Mouse (Mus musculus) layer of hippocampus, adult 9-10 months (tissue): ENCODE results near the gene Stx12.

ENCODE experiments used
- DNase-seq: peaks from one replicate; pipeline ENCODE4 v3.0.0; 2022; ENCODE audit warnings: low spot score

Stx12 gene

DNA sequence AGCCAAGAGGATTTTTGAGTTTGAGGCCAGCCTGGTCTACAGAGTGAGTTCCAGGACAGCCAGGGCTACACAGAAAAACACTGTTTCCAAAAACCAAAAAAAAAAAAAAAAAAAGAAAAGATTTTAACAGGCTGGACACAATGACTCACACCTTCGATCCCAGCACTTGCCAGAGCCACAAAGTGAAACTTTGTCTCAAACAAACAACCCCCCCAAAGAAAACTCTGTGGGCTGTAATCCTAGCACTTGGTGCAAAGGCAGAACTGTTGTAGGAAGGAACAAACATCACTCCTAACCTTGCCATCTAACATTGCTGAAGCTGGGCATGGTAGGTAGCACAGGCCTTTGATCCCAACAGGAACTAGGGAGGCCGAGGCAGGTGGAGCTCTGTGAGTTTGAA lies 19.5 kb downstream of the Stx12 start:
- DNase-seq, result no peak

DNA sequence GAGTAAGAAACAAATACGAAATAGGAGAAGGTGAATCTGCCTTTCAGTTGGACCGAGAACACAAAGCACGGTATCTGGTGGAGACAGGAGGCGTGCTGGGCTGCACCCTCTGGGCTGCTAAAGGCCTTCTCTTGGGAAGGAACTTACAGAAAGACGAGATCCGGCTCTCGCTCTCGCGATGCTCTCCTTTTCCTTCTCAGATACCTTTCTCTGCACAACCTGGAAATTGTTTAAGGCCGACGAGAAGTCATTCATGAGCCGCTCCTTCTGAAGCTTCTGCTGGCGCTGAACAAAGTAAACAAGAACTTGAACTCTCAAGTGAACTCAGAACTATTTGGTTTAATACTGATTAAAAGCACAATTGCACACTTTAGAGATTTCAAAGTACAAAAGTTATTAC lies 21.3 kb downstream of the Stx12 start:
- DNase-seq, result no peak

GRCm38 (mm10) chr4:132860880-132861279 lies 23.4 kb downstream of the Stx12 start:
- DNase-seq, result no peak

DNA sequence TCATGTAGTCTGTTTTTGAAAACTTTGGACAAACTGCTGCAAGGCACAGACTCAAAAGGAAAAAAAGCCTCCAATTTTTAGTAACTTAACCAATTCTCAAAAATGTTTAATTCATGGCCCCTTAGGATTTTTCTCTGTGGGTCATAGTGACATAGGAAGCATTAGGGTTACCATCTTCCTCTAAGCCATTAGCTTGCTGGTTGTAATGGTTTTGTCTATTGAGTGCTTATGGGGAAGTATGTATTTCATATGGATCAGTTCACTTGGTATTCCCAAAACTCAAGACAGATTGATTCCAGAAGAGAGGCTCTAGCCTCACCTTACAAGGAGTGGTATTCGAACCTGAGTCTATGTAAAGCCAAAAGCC lies 40.6 kb downstream of the Stx12 start:
- no peak for DNase-seq

DNA sequence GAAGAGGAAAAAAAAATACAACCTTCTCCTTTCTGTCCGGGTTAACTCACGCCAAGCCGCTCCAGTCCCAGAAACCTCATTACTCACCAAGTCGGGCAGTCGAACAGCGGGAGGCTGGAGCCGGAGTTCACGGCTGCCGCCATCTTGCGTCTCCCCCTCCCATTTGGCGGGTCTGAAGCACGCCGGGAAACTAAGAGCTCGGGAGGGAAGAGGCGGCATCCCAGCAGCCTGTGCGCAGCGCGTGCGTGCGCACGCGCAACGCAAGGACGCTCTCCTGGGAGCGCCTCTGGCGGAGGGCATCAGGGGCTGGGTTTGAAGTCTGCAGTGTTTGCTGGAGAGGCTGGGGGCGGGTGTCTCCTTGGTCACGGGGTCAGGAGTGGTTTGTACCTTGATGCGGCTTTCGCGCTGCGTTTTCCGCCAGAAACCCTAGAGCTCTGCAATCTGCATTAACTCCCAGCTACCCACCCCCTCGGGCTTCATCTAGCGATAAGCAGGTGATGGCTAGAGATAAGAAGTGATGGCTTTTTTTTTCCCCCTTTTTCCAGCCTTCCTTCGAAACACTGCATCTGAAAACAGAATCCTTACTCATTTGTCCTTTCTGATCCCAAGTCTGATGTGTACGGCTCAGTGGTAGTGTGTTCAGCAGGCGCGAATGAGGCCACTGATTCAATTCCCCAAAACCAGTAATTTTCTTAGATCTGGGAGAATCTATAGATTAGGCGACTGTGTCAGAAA lies 41.2 kb downstream of the Stx12 start, which contains the start of gene Ppp1r8:
Gene Ppp1r8, minus strand, starts transcription at position 200 of the 735 bp plus-strand sequence.
- DNase-seq, result peak; percentile 71

DNA sequence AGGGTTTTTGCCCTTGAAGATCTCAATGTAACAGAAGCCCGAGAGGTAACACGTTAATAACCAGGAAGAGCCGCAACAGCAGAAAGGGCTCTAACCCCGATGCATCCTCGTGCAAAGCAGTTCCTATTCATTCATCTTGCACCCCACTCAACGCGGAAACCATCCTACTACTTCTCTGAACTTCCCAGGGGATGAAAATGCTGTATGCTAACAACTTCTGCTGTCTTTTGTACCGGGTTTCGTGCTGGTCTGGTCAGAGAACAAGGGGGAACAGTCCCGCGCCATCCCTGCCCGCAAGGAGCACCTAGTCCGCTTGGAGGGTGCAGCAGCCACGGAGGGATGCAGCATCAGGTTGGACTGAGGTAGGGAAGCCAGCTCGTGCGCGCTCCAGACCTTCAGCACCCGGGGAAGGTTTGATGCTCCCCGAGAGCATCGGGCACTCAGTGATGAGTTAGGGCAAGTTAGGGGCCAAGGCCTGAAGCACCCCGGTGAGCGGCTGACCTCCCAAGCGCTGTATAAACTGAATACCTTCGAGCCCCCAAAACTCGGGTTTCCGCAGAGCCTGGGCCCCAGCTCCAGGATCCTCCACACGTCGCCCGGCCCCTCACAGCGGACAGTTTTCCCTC lies 41.9 kb downstream of the Stx12 start:
- DNase-seq, result no peak

DNA sequence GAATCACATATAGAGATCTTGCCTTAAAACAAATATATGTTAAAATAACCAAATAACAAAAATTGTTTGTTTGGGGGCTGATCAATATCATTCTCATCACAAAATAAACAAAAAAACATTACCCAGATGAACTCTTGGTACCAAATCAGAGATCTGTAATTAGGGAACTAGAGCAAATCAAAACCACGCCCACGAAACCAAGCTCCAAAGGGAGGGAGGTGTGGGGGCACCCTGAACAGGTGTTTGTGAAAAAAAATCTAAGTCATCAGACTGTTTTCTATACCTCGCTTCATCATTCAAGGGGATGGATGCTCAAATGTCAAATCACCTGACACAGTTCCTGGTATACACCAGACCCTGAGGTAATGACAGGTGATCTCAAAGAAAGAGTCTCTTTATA lies 42.8 kb downstream of the Stx12 start:
- DNase-seq, result no peak

DNA sequence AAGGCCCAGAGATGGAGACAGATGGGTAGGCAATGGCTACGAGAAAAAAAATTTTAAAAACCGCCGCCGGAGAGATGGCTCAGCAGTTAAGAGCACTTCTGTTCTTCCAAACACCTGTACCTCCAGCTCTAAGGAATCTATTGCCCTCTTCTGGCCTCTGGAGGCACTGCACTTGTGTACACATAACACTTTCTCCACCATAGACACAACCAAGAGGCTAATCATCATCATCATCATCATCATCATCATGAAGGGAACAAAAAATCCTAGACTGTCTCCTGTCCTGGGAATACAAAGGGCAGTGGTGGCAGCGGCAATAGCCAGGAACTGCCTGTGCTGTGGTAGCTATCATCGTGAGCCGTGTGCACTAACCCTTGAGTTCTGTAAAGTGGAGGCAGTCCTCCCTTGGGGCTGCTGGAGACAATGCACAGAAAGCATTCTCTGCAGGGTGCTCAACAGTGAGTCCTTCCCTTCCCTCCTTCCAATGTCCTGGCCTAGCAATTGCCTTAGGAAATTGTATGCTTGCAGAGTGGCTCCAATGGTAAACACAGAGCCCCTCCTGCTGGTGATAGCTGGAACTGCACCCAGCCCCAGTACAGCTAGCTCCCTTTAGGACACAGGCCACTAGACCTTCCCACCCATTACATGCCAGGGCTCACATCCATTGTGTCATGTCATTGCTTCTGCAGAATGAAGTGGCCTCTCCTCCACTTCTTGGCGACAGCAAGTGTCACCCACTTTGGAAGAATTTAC lies 60.5 kb downstream of the Stx12 start:
- no peak for DNase-seq

- no peak for DNase-seq
Measured at GRCm38 (mm10) chr4:132818442-132818841, 65.9 kb downstream of the Stx12 start.

DNA sequence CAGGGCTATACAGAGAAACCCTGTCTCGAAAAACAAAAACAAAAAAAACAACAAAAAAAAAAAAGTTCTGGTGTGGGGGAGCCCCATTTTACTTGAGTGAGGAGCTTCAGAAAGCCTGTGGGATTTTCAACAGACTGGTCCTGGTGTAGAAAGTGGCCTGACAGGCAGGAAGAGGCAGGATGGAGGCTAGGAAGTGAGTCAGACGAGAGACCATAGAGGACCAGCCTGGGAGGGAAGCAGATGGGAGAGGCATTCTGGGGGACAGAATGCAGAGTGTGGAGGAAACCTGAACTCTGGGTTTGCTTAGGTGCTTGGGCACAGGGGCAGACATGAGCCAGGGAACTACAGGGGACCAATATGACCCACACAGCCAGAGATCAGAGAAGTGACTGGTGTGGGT lies 67.5 kb downstream of the Stx12 start:
- no peak for DNase-seq

DNA sequence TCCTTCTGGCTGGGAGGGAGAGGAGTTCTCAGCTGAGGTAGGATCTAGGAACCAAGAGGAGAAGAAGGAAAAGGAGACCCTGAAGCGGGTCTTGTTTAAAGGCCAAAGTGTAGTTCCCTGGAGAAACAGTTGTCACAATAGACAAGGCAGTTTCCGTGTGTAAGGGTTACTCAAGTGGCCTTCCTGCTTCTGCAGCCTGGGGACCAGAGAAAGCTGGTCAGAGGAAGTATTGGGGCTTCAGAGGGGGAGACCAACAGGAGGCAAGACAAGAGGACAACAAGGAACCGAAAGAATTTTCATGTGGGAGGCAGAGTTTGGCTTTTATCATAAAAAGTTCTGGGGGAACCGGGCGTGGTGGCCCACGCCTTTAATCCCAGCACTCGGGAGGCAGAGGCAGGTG lies 67.9 kb downstream of the Stx12 start:
- DNase-seq, result no peak

DNA sequence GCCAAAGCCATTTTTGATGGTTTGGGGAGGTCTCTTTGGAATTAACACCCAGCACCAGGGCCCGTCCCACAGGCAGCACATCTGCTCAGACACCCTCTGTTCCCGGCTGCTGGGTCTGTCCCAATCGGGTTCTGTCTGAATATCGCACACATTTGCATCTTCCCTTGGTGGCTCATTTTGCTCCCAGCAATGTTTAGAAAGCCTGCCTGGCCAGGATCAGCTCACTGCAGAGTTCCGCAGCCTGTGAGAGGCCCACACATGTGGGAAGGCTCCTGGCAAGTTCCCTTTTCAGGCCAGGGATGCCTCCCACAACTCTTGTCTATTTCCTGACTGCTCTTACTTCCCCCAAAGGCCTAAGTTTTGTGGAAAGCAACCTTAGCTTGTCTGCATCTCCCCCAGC lies 74.7 kb downstream of the Stx12 start:
- DNase-seq, result no peak

- no peak for DNase-seq
Measured at GRCm38 (mm10) chr4:132807771-132808641, 76.3 kb downstream of the Stx12 start.

DNA sequence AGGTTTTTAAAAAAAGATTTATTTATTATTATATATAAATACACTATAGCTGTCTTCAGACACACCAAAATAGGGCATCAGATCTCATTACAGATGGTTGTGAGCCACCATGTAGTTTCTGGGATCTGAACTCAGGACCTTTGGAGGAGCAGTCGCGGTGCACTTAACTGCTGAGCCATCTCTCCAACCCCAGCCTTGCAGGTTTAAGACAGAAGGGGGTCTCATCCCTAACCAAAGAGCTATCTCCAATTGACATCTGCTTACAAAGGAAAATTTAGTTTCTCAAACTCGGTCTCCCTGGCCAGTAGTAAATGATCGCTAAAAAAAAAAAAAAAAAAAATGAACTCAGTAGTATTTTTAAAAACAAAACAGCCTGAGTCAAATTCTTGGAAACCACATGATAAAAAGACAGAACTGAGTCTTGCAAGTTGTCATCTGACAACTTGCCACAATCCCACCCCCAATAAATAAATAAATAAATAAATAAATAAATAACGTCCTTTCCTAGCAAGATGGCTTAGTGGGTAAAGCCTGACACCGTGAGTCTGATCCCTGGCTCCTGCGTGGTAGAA lies 77.6 kb downstream of the Stx12 start:
- DNase-seq, result no peak

DNA sequence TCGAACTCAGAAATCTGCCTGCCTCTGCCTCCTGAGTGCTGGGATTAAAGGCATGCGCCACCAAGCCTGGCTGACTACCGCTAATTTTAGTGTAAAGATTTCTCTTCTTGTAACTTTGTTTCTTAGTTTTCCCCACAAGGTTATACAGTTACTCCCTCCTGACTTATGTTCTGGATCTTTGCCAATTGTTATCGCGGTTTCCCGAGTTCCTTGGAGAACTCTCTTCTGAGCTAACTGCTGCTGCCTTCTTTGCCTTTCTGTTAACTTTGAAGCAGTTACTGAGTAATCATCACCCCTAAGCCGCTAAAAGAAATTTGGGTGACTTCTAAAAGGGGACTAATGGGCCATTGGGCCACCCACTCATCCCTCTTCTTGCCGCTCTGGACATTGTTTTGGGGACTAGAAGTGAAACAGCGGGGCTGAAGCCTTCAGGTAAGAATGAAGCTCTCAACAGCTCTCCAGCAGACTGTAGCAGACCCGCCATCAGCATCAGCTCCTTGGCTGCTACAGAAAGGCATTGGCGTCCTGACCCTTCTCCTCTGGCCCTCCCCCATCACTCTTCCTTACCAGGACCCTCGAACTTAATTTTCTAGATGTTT lies 78.6 kb downstream of the Stx12 start:
- DNase-seq, result no peak

- no peak for DNase-seq
Measured at GRCm38 (mm10) chr4:132805146-132805545, 79.2 kb downstream of the Stx12 start.

DNA sequence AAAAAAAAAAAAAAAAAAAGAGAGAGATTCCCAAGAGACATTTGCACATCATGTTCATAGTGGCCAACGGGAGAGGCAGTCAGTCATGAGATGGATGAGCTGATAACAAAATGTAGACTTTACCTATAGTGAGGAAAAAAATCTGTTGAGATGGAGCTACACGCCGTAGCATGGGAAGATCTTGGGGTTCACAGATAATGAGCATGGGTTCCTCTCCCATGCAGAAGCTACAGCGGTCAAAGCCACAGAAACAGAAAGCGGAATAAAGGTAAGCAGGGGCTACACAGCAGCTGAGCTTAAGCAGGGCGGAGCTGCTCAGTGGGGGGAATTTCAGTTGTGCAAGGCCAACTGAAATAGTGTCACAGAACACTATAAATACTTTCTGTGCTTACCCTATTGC lies 80.0 kb downstream of the Stx12 start:
- no peak for DNase-seq

- DNase-seq, result no peak
Measured at GRCm38 (mm10) chr4:132803876-132804275, 80.4 kb downstream of the Stx12 start.
